Mouse (Mus musculus): ENCODE measurements at regions not wholly inside any gene's neighbourhood (a gene's known extent, or its start where the extent isn't known, plus 50 kb on each side); places are given as distances from the start of the nearest gene placed in this dataset.

- no peak for DNase-seq
Observed at GRCm38 (mm10) chr11:64663166-64663565, 226.7 kb upstream of the F930015N05Rik start.

DNA sequence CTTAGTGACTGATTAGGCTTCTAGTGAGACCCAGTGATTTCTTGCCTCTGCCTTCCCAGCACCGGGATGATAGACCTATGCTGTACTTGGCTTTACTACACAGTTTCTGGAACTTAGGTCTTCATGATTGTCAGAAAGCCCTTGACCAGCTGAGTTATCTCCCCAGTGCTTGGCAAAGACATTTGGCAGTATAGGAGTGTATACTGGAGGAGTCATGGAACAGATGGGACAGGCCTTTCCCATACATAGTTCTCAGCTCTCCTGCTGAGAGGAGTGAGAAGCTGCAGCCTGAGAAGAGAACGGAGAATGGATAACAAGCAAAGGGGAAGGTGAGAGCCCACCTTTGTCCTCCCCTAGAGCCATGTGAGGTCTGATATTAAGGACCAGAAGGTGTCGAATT, 230.6 kb upstream of the F930015N05Rik start:
- DNase-seq, result no peak

- no peak for DNase-seq
Observed at GRCm38 (mm10) chr11:64667521-64667920, 231.1 kb upstream of the F930015N05Rik start.

DNA sequence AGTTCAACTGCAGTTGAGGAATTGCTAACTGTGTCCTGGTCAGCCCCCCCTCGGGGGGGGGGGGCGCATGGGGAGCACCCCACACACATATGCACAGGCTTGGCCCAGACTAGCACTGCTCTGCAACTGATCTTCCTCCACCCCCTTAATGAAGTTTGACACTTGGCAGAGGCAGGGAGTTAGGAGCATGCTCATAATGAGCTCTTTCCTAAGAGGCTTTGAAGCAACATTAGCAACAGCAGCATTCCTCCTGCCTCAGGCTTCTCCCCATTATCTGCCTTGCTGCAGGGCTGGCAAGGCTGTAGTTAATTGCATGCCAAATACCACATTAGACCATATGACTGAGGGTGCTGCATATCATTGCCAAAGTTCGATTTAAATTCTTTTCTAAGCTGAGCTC, 235.4 kb upstream of the F930015N05Rik start:
- peak; percentile 47 for DNase-seq

DNA sequence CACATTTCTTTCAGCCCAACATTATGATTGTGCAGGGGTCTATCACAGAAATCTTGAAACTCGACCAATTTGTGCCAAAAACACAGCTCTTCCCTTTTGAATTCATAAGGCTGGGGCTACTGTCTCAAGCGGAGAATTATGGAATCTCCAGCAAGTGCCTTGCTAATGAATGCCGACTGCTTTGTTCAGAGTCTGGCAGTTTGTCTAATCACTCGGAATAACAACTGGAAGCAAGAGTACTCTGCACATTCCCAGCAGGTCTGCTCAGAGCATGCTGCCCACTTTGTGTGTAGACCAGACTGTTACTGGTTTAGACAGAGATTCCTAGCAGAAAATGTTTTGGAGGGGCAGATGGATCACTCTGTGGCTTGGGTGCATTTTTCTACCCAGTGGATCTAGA, 237.1 kb upstream of the F930015N05Rik start:
- DNase-seq, result no peak

- peak; percentile 48 for DNase-seq
Observed at GRCm38 (mm10) chr11:64703776-64704175, 267.3 kb upstream of the F930015N05Rik start.

DNA sequence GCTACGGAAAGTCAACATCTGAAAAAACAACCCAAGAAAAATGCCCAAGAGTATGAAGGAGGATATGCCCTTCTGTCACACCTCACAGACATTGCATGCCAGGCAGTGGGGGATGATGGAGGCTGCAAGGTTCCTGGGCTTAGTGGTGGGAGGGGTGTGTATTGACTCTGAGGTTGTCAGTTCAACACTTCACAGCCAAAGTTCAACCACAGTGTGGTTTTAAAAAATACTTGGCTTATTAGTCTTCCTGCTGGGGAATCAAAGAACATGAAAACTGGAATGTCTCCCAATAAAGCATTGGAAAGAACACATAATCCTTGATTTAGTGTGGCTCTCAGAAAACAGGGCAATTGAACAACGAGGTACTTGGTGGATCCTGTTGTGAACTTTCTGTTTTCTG, 267.0 kb upstream of the Elac2 start:
- no peak for DNase-seq

DNA sequence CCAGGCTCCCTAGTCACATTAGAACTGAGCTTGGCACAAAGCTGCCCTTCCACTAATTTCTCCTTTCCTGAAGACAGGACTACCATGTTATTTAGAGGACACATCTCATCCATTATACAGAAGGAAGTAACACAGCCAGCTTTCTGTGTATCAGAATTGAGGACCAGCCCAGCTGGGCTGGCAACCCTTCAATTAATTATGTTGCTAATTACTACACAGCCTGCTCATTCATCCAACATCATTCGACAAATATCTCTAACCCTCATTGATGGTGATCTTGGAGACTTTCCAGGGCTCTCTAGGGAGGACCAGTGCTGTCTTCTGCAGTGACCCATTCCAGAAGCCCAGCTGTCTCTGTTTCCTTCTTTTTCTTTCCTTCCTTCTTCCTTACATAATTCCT, 263.7 kb upstream of the Elac2 start:
- DNase-seq, result no peak

DNA sequence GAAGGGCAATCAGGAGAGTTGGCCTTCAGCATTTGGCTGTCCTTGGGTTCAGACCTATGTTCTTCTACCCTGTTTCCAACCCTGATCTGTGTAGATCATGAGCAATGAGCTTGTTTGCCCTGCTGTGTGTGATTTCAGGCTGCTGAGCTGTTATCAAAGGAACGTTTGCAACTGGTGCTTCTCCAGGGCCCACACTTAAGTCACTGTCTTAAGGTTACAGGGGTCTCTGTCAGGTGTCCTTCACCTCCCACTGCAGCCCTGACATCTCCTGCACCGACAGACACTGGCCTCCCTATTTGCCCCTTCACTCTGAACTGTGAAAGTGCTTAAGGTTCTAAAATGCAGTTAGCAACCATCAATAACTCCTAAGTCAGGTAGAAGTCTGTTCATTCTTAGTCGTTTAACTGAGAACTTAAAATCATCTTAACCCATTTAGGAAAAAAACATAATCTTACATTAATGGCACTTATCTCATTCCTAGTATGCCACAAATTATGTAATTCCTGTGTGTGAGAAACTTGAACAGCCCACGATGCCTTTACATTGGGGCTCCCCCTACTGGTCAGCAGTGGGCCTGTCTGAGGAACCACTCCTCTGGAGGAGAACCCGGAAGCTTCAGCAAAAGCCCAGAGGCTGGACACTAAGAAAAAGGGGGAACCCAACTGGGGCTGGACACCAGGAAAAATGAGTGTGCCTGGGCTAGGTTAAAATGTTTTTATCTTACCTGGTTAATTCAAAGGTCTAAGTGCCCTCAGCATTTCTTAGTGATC, 260.3 kb upstream of the Elac2 start:
- peak; percentile 93 for DNase-seq

DNA sequence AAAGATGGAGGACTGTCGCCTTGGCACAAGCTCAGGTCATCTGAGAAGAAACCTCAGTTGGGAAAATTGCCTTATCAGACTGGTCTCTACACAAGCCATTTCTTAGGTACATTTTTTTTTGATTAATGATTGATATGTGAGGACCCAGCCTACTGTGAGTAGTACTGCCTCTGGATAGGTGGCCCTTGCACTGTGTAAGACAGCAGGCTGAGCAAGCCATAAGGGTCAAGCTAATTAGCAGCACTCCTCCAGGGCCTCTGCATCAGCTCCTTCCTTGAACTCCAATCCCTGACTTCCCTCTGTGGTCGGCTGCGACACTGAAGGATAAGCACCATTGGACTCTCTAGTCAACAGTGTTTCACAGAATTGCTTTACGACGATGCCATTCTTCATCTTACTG, 252.6 kb upstream of the Elac2 start:
- DNase-seq, result no peak

- DNase-seq, result no peak
Observed at GRCm38 (mm10) chr11:64727841-64728421, 250.9 kb upstream of the Elac2 start.

DNA sequence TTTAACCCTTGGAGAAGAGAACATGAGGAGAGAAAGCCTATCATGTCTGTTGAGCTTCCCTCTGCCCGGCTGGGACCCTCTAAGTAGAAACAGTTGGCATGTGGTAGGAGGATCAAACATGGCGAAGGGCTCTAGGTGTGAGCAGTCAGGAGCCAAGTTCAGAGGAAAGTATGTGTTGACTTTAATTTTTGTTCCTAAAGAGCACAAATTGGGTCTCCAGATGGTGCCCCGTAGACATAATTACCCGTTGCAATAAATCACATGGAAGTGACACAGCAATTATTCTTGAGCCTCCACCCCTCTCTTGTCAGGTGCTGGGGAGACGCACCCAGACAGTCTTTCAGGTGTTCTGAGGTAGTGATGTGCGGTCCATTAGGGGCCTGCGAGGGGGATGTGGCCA, 239.9 kb upstream of the Elac2 start:
- no peak for DNase-seq

DNA sequence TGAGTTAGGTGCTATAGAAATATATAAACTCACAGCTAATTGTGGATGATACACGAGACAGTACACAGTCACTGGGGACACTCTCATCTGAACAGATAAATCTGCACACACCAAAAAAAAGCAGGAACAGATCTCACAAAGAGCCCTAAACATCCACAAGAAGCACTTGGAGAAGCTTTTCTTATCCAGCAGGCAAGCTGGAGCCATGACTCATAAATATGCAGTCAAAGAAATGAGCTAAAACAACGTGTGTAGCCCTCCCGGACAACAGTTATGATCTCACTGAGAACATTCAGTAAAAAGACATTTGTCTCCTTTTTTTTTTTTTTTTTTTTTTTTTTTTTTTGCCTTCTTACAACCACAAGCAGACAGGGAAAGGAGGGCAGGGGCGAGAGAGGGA, 235.1 kb upstream of the Elac2 start:
- DNase-seq, result no peak

DNA sequence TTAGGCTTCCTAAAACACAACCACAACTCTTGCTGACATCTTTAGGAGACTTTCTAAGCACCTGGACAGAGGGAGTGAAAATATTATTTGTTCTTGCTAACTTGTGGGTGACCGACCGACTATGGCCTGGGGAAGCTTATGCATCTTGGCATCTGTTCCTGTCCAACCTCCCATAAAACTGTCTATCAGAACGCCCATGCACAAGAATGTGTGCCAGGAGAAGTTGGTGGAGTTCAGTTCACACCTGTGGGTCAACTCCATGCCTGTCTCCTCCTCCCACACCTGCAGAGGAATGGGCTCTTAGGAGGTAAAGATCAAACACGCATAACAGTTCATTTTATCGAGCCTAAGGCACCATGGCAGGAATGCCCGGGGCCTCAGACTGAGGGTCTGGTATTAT, 232.7 kb upstream of the Elac2 start:
- no peak for DNase-seq

- no peak for DNase-seq
Observed at GRCm38 (mm10) chr11:64749976-64750375, 228.9 kb upstream of the Elac2 start.

DNA sequence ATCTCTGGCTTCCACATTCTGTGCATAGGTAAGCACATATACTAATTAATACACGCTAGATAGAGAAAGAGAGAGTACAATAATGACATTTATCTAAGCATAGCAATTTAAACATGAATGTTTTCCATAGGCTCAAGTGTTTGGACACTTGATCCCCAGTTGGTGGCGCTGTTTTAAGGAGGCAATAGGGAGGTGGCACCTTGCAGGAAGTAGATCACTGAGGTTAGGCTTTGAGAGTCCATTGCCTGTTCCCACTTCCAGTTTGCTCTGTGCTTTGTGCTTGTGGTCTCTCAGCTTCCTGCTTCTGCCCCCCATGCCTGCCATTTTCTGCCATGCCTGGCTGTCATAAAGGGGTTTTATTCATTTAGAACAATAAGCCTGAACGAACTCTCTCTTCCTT, 226.5 kb upstream of the Elac2 start:
- DNase-seq, result no peak

GRCm38 (mm10) chr11:64752816-64753215, 226.0 kb upstream of the Elac2 start:
- no peak for DNase-seq

DNA sequence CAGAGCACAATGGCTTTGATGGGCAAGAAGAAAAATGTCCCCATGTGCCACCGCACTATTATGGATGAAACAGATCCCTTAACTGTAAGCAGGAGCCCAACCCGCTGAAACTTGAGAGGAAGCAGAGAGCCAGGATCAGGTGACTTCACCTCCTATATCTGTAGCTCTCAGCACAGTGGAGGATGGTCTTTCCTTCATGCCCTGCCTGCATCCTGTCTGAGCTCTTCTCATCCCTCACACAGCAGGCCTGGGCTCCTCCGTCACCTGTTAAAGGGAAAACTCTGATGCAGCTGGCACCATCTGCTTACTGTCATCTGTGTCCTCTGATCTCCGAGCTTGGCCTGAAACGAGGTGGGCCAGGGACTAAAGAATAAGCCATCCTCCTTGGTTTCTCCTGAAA, 224.8 kb upstream of the Elac2 start:
- no peak for DNase-seq

GRCm38 (mm10) chr11:64755563-64755962, 223.3 kb upstream of the Elac2 start:
- DNase-seq, result no peak

GRCm38 (mm10) chr11:64760626-64761025, 218.2 kb upstream of the Elac2 start:
- DNase-seq, result no peak

DNA sequence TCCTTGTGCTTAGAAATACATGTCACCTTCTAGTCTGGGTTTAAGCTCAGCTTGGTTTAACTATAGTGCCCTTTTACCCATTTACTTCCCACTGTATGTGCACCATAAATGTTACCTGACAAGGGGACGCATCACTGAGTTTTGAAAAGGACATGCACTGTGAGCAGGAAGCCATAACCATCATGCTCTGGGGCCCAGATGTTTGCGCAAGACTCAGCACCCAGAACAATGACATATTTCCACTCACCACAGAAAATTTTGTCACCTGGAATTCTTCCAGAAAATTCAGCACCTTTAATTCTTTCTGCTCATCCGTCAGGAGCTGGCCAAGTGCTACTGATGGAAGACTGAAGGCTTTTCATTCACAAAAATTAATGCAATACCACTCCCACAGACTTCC, 216.1 kb upstream of the Elac2 start:
- DNase-seq, result no peak

GRCm38 (mm10) chr11:64764056-64764455, 214.8 kb upstream of the Elac2 start:
- no peak for DNase-seq

DNA sequence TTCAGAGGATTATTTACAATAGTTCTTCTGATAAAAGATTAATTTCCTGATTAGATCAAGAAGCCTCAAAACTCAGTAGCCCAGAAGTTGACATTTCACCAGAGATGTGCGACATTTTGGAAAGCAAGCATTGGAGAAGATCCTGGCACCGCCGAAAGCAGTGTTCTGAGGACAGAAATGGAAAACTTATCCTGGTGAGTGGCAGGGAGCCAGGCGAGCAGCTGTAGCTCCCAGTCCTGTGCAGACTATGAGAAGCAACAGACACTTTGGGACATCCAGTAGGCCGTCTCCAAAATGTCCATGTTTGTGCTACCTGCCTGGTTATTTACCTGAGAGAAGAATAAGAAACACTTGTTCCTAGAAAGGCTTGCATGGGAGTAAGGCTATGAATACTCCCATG, 202.1 kb upstream of the Elac2 start:
- peak; percentile 9 for DNase-seq

DNA sequence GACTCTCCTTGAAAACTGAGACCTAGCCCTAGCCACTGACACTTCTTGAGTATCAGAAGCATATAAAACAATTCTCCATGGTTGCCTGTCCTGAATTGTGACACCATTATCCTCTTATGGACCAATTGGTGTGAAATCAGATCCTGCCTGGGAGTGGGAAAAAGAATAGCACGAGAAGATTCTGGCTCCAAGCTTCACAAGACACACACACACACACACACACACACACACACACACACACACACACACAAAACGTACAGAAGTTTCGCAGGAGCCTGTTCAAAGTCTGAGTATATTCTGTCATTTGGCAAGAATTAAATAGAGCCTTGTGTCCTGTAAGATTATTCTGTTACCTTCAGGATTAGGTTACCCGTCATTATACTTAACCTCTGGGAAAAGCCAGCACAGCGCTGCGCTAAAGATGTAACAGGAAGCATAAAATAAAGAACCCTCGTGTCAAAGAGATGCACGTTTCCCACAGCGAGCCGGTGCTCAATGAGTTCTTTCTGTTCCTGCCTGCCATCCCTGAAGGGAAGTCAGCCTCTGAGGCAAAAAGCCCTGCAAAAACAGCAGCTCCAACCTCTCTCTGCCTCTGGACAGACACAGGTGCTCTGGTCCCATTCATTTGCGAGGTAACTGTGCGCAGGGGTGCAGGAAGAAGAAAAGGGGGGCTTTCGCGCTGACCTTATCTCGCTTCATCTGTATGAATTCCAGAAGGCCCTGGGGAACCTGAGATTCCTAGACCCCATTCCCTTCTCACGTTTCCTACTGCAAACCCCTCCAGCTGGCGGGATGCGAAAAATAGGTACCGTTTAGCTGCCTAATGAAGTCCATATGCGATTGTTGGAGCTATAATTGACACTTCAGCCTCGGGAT, 178.4 kb upstream of the Elac2 start:
- no peak for DNase-seq
